Mouse (Mus musculus): ENCODE results near the gene Gnb1l. TPM values are rescaled to one million over a fixed set of nuclear protein-coding genes. Genes with fewer than 3 reads are reported as not detected.

Gnb1l gene
- polyA plus RNA-seq, 1 experiment from 2014 or later, result 13.3 TPM

DNA sequence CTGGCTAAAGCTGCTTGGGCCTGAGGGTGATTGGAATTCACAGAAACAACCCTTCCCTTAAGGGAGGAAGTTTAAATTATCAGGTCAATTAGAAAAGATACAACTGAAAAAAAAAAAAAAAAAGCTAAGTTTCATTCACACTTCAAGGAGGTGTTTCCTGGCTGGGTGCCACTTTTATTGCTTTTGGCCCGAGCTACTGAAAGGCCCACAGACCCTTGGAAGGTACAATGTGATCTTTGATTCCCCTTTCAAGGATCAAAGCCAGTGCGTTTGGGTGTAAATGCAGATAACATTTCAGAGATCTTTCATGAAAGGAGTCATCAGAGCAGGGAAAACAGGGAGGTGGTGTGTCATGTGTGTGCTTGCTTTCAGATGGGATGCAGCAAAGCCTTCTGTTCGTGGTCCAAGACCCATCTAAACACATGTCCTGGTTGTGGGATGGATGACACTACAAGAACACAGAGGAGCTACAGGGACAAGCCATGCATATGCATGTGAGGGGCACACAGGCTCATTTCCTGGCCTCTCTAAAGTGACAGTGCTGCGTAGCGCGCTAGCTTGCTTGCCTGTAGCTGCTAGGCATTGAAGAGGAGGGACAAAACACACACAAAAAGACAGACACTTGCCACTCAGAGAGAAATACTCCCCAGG is 523 bp upstream of the Gnb1l start:
- Histone ChIP-seq H3K27ac (ENCODE audit: low read length) (peak overlapping the region; percentile 79), H3K4me3 (ENCODE audit: low read length) (peak overlapping the region; percentile 94), H3K4me2 (ENCODE audit: low read depth, low read length) (peak overlapping the region; percentile 71), H3K36me3 (ENCODE audit: control insufficient read depth, insufficient read depth, low read length) (0 out of 2 replicates have a peak, but pooled peaks cover 2% of the 10 kb centered on the region), H3K4me1 (ENCODE audit: control insufficient read depth, insufficient read depth, low read length) (peaks cover 14% of the 10 kb centered on the region), H3K27me3 (replicated peaks; ENCODE audit: control insufficient read depth, insufficient read depth, low read length) (no peaks in the 10 kb centered on the region), H3K9ac (ENCODE audit: low read depth, low read length) (peak overlapping the region; percentile 87), H3K9me3 (ENCODE audit: control insufficient read depth, low read length) (no peaks in the 10 kb centered on the region)
- WGBS, result 6% methylated on average over 6 of the region's 6 CpGs
- ATAC-seq, result peak; percentile 71

GRCm38 (mm10) chr16:18498996-18499395 is 483 bp downstream of the Gnb1l start:
- Histone ChIP-seq H3K4me2 (ENCODE audit: low read depth, low read length) (peak overlapping the region; percentile 71), H3K4me1 (ENCODE audit: control insufficient read depth, insufficient read depth, low read length) (peaks cover 14% of the 10 kb centered on the region), H3K27ac (ENCODE audit: low read length) (0 out of 2 replicates have a peak overlapping the region, but pooled peaks have one; percentile 19), H3K27me3 (replicated peaks; ENCODE audit: control insufficient read depth, insufficient read depth, low read length) (no peaks in the 10 kb centered on the region), H3K36me3 (ENCODE audit: control insufficient read depth, insufficient read depth, low read length) (0 out of 2 replicates have a peak, but pooled peaks cover 2% of the 10 kb centered on the region), H3K9ac (ENCODE audit: low read depth, low read length) (peak overlapping the region; percentile 87), H3K9me3 (ENCODE audit: control insufficient read depth, low read length) (no peaks in the 10 kb centered on the region), H3K4me3 (ENCODE audit: low read length) (peak overlapping the region; percentile 94)
- WGBS, result 0% methylated on average over 24 of the region's 24 CpGs
- ATAC-seq, result peak; percentile 64

GRCm38 (mm10) chr16:18501531-18501930 is 3.0 kb downstream of the Gnb1l start:
- no peak for ATAC-seq
- Histone ChIP-seq H3K9ac (ENCODE audit: low read depth, low read length) (no peak overlapping the region), H3K27ac (ENCODE audit: low read length) (no peak overlapping the region), H3K4me2 (ENCODE audit: low read depth, low read length) (no peak overlapping the region), H3K27me3 (replicated peaks; ENCODE audit: control insufficient read depth, insufficient read depth, low read length) (no peaks in the 10 kb centered on the region), H3K36me3 (ENCODE audit: control insufficient read depth, insufficient read depth, low read length) (0 out of 2 replicates have a peak, but pooled peaks cover 2% of the 10 kb centered on the region), H3K4me1 (ENCODE audit: control insufficient read depth, insufficient read depth, low read length) (peaks cover 14% of the 10 kb centered on the region), H3K4me3 (ENCODE audit: low read length) (no peak overlapping the region), H3K9me3 (ENCODE audit: control insufficient read depth, low read length) (no peaks in the 10 kb centered on the region)
- 94% methylated on average over 6 of the region's 6 CpGs for WGBS

- H3K36me3 ChIP-seq (ENCODE audit: control insufficient read depth, insufficient read depth, low read length), result 0 out of 2 replicates have a peak, but pooled peaks cover 2% of the 10 kb centered on the region
- H3K9ac ChIP-seq (ENCODE audit: low read depth, low read length), result no peak overlapping the region
- ATAC-seq, result no peak
- WGBS, result 87% methylated on average over 14 of the region's 14 CpGs
- no peak overlapping the region for H3K27ac ChIP-seq (ENCODE audit: low read length)
- H3K9me3 ChIP-seq (ENCODE audit: control insufficient read depth, low read length), result no peaks in the 10 kb centered on the region
- no peaks in the 10 kb centered on the region for H3K27me3 ChIP-seq (replicated peaks; ENCODE audit: control insufficient read depth, insufficient read depth, low read length)
- no peak overlapping the region for H3K4me3 ChIP-seq (ENCODE audit: low read length)
- no peak overlapping the region for H3K4me2 ChIP-seq (ENCODE audit: low read depth, low read length)
- H3K4me1 ChIP-seq (ENCODE audit: control insufficient read depth, insufficient read depth, low read length), result peaks cover 9% of the 10 kb centered on the region
These were observed 5.2 kb downstream of the Gnb1l start for GRCm38 (mm10) chr16:18503566-18504342.

DNA sequence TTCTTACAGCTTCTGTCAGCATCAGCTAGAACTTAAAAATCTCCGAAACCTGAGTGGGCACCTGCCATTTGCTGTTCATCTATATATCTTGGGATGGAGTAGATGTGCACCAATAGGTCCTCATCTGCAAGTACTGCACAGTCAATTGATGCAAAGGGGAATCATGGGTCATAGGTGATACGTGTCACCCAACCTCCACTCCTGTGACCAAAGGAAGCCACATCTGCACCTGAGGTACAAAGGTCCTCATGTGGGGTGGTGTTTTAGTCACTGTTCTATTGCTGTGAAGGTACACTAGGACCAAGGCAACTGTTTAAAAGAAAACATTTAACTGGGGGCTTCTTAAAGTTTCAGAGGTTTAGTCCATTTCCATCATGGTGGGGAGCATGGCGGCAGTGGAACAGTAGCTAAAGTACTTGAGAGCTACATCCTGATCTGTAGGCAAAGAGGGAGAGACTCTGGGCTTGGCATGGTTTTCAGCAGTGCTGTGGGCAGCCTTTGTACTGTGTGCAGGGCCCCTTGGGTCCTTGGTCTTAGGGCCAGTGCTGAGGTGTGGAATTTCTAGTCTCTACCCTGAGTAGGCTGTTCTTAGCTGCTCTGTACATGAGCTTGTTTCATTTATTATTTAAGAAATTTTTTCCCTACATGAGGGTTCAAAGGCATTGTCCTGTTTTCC is 8.1 kb downstream of the Gnb1l start:
- H3K9me3 ChIP-seq (ENCODE audit: control insufficient read depth, low read length), result no peaks in the 10 kb centered on the region

GRCm38 (mm10) chr16:18507200-18507549 is 8.7 kb downstream of the Gnb1l start:
- Histone ChIP-seq H3K9me3 (ENCODE audit: control insufficient read depth, low read length) (no peaks in the 10 kb centered on the region), H3K9ac (ENCODE audit: low read depth, low read length) (no peak overlapping the region), H3K36me3 (ENCODE audit: control insufficient read depth, insufficient read depth, low read length) (no peaks in the 10 kb centered on the region), H3K4me1 (ENCODE audit: control insufficient read depth, insufficient read depth, low read length) (no peaks in the 10 kb centered on the region; the same call in 1 of the 2 replicates), H3K4me2 (ENCODE audit: low read depth, low read length) (no peak overlapping the region), H3K4me3 (ENCODE audit: low read length) (no peak overlapping the region), H3K27ac (ENCODE audit: low read length) (no peak overlapping the region), H3K27me3 (replicated peaks; ENCODE audit: control insufficient read depth, insufficient read depth, low read length) (no peaks in the 10 kb centered on the region)
- WGBS, result 23% methylated on average over 1 of the region's 1 CpGs
- ATAC-seq, result peak; percentile 58; the same call in 1 of the 2 replicates

More for the DNA sequence above, 8.1 kb downstream of the Gnb1l start:
- Histone ChIP-seq H3K4me3 (ENCODE audit: low read length) (no peak overlapping the region), H3K4me2 (ENCODE audit: low read depth, low read length) (no peak overlapping the region), H3K27me3 (replicated peaks; ENCODE audit: control insufficient read depth, insufficient read depth, low read length) (no peaks in the 10 kb centered on the region), H3K36me3 (ENCODE audit: control insufficient read depth, insufficient read depth, low read length) (0 out of 2 replicates have a peak, but pooled peaks cover 2% of the 10 kb centered on the region), H3K4me1 (ENCODE audit: control insufficient read depth, insufficient read depth, low read length) (no peaks in the 10 kb centered on the region; the same call in 1 of the 2 replicates), H3K9ac (ENCODE audit: low read depth, low read length) (no peak overlapping the region), H3K27ac (ENCODE audit: low read length) (no peak overlapping the region)
- peak; percentile 84 for ATAC-seq
- 91% methylated on average over 3 of the region's 3 CpGs for WGBS

DNA sequence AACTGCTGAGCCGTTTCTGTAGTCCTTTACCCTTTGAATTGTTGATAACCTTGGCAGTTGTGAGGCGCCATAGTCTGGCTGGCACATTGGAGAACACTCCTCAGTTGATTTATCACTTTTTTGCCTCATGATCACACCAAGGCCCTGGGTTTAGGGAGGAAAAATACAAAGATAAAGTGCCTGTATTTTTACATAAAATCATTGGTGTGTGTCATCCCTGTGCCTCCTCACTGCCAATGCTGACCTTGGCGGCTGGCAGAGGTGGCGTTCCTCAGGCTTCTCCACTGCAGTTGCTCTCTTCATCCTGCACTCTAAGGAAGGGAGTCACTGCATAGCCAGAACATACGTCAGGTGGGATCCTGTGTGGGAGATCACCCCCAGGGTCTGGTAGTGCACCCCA is 13.2 kb downstream of the Gnb1l start:
- no peaks in the 10 kb centered on the region for H3K9me3 ChIP-seq (ENCODE audit: control insufficient read depth, low read length)
- WGBS, result 81% methylated on average over 5 of the region's 5 CpGs
- H3K4me2 ChIP-seq (ENCODE audit: low read depth, low read length), result no peak overlapping the region
- H3K9ac ChIP-seq (ENCODE audit: low read depth, low read length), result no peak overlapping the region
- no peaks in the 10 kb centered on the region; the same call in 1 of the 2 replicates for H3K4me1 ChIP-seq (ENCODE audit: control insufficient read depth, insufficient read depth, low read length)
- H3K27ac ChIP-seq (ENCODE audit: low read length), result no peak overlapping the region
- no peaks in the 10 kb centered on the region for H3K36me3 ChIP-seq (ENCODE audit: control insufficient read depth, insufficient read depth, low read length)
- ATAC-seq, result no peak
- H3K27me3 ChIP-seq (replicated peaks; ENCODE audit: control insufficient read depth, insufficient read depth, low read length), result no peaks in the 10 kb centered on the region
- H3K4me3 ChIP-seq (ENCODE audit: low read length), result no peak overlapping the region

- no peak overlapping the region for H3K4me2 ChIP-seq (ENCODE audit: low read depth, low read length)
- no peaks in the 10 kb centered on the region for H3K9me3 ChIP-seq (ENCODE audit: control insufficient read depth, low read length)
- ATAC-seq, result no peak
- 41% methylated on average over 6 of the region's 6 CpGs for WGBS
- H3K4me3 ChIP-seq (ENCODE audit: low read length), result no peak overlapping the region
- no peak overlapping the region for H3K27ac ChIP-seq (ENCODE audit: low read length)
- H3K36me3 ChIP-seq (ENCODE audit: control insufficient read depth, insufficient read depth, low read length), result no peaks in the 10 kb centered on the region
- H3K27me3 ChIP-seq (replicated peaks; ENCODE audit: control insufficient read depth, insufficient read depth, low read length), result no peaks in the 10 kb centered on the region
- H3K4me1 ChIP-seq (ENCODE audit: control insufficient read depth, insufficient read depth, low read length), result no peaks in the 10 kb centered on the region; the same call in 1 of the 2 replicates
- H3K9ac ChIP-seq (ENCODE audit: low read depth, low read length), result no peak overlapping the region
These were observed 15.0 kb downstream of the Gnb1l start for GRCm38 (mm10) chr16:18513508-18513907.

DNA sequence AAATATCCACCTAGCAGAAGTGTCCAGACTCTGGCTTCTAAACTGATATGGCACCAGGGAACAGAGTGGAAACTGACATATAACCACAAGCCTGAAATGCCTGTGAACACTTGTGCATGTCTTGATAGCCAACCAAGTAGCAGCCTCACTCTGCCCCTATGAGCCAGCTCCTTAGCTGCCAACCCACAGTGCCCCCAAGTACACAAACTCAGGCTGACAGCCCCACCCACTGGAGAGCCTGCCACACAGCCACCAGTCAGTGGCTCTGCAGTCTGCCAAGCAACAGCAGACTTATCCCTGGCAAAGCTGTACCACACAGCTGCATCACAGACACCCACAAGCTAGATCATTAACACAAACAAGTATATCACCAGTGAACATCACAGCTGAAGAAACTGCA is 19.6 kb downstream of the Gnb1l start:
- Histone ChIP-seq H3K9me3 (ENCODE audit: control insufficient read depth, low read length) (no peaks in the 10 kb centered on the region), H3K4me3 (ENCODE audit: low read length) (no peak overlapping the region), H3K4me2 (ENCODE audit: low read depth, low read length) (no peak overlapping the region), H3K27ac (ENCODE audit: low read length) (no peak overlapping the region), H3K9ac (ENCODE audit: low read depth, low read length) (no peak overlapping the region), H3K4me1 (ENCODE audit: control insufficient read depth, insufficient read depth, low read length) (no peaks in the 10 kb centered on the region), H3K27me3 (replicated peaks; ENCODE audit: control insufficient read depth, insufficient read depth, low read length) (no peaks in the 10 kb centered on the region), H3K36me3 (ENCODE audit: control insufficient read depth, insufficient read depth, low read length) (no peaks in the 10 kb centered on the region)
- no peak for ATAC-seq
